Mouse (Mus musculus) MEL (cell line): ENCODE measurements at regions not wholly inside any gene's neighbourhood (a gene's known extent, or its start where the extent isn't known, plus 50 kb on each side); places are given as distances from the start of the nearest gene placed in this dataset.

Experiments
- CTCF ChIP-seq, 3 experiments: IDR thresholded peaks in 2 of 3; conservative IDR thresholded peaks in 1 of 3; 2 replicates each; pipeline ENCODE4 v1.5.1; 2011 to 2012; ENCODE audit warnings: low read length in 3 of 3, low read depth in 2 of 3, mild to moderate bottlenecking in 2 of 3, improper control_type of control experiment in 1 of 3, inconsistent platforms in 1 of 3, mixed read lengths in 1 of 3, moderate library complexity in 1 of 3; ENCODE audit not compliant: control insufficient read depth in 1 of 3, insufficient read depth in 1 of 3, poor library complexity in 1 of 3, severe bottlenecking in 1 of 3
- ELF1 ChIP-seq: IDR thresholded peaks from 2 replicates; pipeline ENCODE4 v1.6.1; 2014; ENCODE audit warnings: low read depth, mild to moderate bottlenecking, inconsistent platforms, low read length, improper control_type of control experiment, moderate library complexity
- MXI1 ChIP-seq: IDR thresholded peaks from 2 replicates; pipeline ENCODE4 v1.6.1; 2011; ENCODE audit warnings: mild to moderate bottlenecking, low read depth, low read length, improper control_type of control experiment
- POLR2A ChIP-seq, 2 experiments: IDR thresholded peaks; 2 replicates each; pipeline ENCODE4 v1.6.1; 2011 to 2012; ENCODE audit warnings: low read length in 2 of 2, mild to moderate bottlenecking in 2 of 2, control low read depth in 1 of 2, improper control_type of control experiment in 1 of 2, low read depth in 1 of 2, moderate library complexity in 1 of 2; ENCODE audit not compliant: control insufficient read depth in 1 of 2, insufficient read depth in 1 of 2, poor library complexity in 1 of 2
- SMC3 ChIP-seq: IDR thresholded peaks from 2 replicates; pipeline ENCODE4 v1.6.1; 2011; ENCODE audit warnings: low read depth, low read length, improper control_type of control experiment
- TBP ChIP-seq: IDR thresholded peaks from 2 replicates; pipeline ENCODE4 v1.8.0; 2011; ENCODE audit warnings: low read depth, low read length, improper control_type of control experiment

GRCm38 (mm10) chr3:115596523-115596922 lies 118.3 kb downstream of the S1pr1 start:
- TF ChIP-seq MXI1 (no peak), CTCF (IDR thresholded peaks at IDR 0.05 in 2 of 3, conservative IDR thresholded peaks at IDR 0.05 in 1 of 3; ENCODE audit: control insufficient read depth in 1 of 3, insufficient read depth in 1 of 3, low read depth in 2 of 3, low read length in 3 of 3, poor library complexity in 1 of 3, severe bottlenecking in 1 of 3) (peak; percentile 87 to 98 (median 90)), POLR2A (IDR thresholded peaks at IDR 0.05; ENCODE audit: control insufficient read depth in 1 of 2, insufficient read depth in 1 of 2, low read depth in 1 of 2, low read length in 2 of 2, poor library complexity in 1 of 2) (no peak), ELF1 (no peak), TBP (no peak), SMC3 (peak; percentile 94)
